Mouse (Mus musculus): ENCODE measurements around the gene Nfkbia. TPM values are rescaled to one million over a fixed set of nuclear protein-coding genes. Genes with fewer than 3 reads are reported as not detected.
A peak's percentile ranks its signal among the peaks of the same experiment; 100 is the strongest.

Nfkbia gene
- polyA plus RNA-seq (2015; fragmentation: Nextera tagmentation; extraction: Ambion mirVana): 47.1 and 49.7 TPM in 2 replicates

DNA sequence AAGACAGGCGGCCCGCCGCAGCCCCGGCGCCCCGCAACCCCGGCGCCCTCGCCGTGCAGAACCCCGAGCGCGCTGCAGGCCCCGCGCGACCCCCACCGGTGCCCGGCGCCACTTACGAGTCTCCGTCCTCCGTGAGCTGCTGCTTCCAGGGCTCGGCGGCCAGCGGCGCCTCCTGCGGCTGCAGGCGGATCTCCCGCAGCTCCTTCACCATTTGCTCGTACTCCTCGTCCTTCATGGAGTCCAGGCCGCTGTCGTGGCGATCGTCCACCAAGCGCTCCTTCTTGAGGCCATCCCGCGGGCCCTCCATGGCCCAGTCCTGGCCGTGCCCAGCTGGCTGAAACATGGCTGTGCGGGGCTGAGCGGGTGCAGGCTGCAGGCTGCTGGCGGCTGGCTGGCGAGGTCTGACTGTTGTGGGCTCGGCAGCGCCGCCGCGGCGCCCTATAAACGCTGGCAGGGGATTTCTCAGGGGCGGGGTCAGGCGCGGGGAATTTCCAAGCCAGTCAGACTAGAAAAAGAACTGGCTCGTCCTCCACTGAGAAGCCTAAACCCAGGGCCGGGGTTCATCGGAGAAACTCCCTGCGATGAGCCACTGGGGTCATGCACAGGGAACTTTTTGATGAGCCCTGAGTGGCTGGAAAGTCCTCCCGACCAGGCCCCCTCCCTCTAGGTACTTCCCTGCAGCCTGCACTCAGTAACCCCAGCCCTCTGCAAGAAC, at the start of gene Nfkbia:
Nfkbia (minus strand) TSS at position 464 of the 715 bp plus-strand sequence.
- H3K4me1 ChIP-seq (replicated peaks; ENCODE audit: control insufficient read depth, insufficient read depth, low read length): no peaks in the 10 kb centered on the region
- TF ChIP-seq CTCF (IDR thresholded peaks at IDR 0.05; ENCODE audit: low read depth): peak; percentile 65
- H3K4me2 ChIP-seq (replicated peaks; ENCODE audit: low read depth): peak within 1 kb of the TSS; percentile 70
- under 1% methylated on average over 56 of the region's 58 CpGs for WGBS
- peak; percentile 82 for ATAC-seq
- peaks cover 34% of the 10 kb centered on the region for H3K36me3 ChIP-seq (ENCODE audit: control insufficient read depth, insufficient read depth)
- peak within 1 kb of the TSS; percentile 70 for H3K4me3 ChIP-seq (ENCODE audit: low read depth, low read length)
- H3K27ac ChIP-seq (ENCODE audit: low read depth, low read length): peak within 1 kb of the TSS; percentile 97
- H3K27me3 ChIP-seq (replicated peaks; ENCODE audit: control insufficient read depth, insufficient read depth, low read length): no peaks in the 10 kb centered on the region
- peak within 1 kb of the TSS; percentile 88 for H3K9ac ChIP-seq (ENCODE audit: low read depth, low read length)
- no peaks in the 10 kb centered on the region for H3K9me3 ChIP-seq (ENCODE audit: control insufficient read depth)

DNA sequence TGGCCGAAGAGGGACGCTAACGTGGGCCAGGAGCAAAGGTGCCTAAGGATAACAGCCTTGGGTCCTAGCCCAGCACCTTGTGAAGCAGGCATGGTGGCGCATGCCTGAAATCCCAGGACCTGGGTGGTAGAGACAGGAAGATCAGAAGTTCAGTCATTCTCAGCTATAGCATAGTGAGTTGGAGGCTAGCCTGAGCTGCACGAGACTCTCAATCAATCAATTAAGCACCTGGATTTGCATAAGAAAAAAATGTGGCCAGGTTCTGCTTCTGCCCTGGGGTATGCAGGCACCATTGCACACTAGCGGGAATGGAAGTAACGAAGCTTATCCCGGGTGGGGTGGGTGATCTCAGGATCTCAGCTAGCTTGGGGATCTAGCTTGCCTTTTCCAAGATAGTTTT, 46.7 kb upstream of the Nfkbia start:
- H3K4me3 ChIP-seq (ENCODE audit: low read depth, low read length): no peak overlapping the region
- 0 out of 2 replicates have a peak, but pooled peaks cover 8% of the 10 kb centered on the region for H3K27me3 ChIP-seq (replicated peaks; ENCODE audit: control insufficient read depth, insufficient read depth, low read length)
- H3K36me3 ChIP-seq (ENCODE audit: control insufficient read depth, insufficient read depth): no peaks in the 10 kb centered on the region
- no peak for ATAC-seq
- no peak overlapping the region for H3K27ac ChIP-seq (ENCODE audit: low read depth, low read length)
- no peak overlapping the region for H3K4me2 ChIP-seq (replicated peaks; ENCODE audit: low read depth)
- TF ChIP-seq CTCF (IDR thresholded peaks at IDR 0.05; ENCODE audit: low read depth): no peak
- 71% methylated on average over 8 of the region's 8 CpGs for WGBS
- H3K4me1 ChIP-seq (replicated peaks; ENCODE audit: control insufficient read depth, insufficient read depth, low read length): no peaks in the 10 kb centered on the region
- H3K9ac ChIP-seq (ENCODE audit: low read depth, low read length): no peak overlapping the region
- H3K9me3 ChIP-seq (ENCODE audit: control insufficient read depth): no peaks in the 10 kb centered on the region

DNA sequence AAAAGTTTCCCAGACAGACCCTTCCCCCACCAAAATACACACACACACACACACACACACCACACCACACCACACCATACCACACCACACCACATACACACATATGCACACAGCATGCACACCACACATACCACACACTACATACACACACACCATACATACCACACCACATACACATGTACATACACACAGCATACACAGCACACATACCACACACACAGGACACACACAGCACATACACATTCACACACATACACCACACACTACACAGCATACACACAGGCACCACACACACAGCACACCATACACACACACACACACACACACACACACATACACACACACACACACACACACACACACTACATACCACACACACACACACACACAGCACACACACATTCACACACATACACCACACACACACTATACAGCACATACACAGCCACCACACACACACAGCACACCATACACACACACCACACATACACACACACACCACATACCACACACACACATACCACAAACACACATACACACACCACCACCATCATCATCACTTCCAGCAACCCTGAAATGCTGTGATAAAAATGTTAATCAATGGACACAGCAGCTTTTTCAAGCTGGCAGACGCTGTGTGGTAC, 46.0 kb upstream of the Nfkbia start:
- no peak overlapping the region for H3K4me2 ChIP-seq (replicated peaks; ENCODE audit: low read depth)
- H3K36me3 ChIP-seq (ENCODE audit: control insufficient read depth, insufficient read depth): no peaks in the 10 kb centered on the region
- WGBS: 80% methylated on average over 1 of the region's 1 CpGs
- no peak for TF ChIP-seq CTCF (IDR thresholded peaks at IDR 0.05; ENCODE audit: low read depth)
- no peaks in the 10 kb centered on the region for H3K4me1 ChIP-seq (replicated peaks; ENCODE audit: control insufficient read depth, insufficient read depth, low read length)
- no peaks in the 10 kb centered on the region for H3K9me3 ChIP-seq (ENCODE audit: control insufficient read depth)
- H3K27ac ChIP-seq (ENCODE audit: low read depth, low read length): no peak overlapping the region
- H3K27me3 ChIP-seq (replicated peaks; ENCODE audit: control insufficient read depth, insufficient read depth, low read length): 0 out of 2 replicates have a peak, but pooled peaks cover 8% of the 10 kb centered on the region
- H3K4me3 ChIP-seq (ENCODE audit: low read depth, low read length): no peak overlapping the region
- ATAC-seq: no peak
- no peak overlapping the region for H3K9ac ChIP-seq (ENCODE audit: low read depth, low read length)

DNA sequence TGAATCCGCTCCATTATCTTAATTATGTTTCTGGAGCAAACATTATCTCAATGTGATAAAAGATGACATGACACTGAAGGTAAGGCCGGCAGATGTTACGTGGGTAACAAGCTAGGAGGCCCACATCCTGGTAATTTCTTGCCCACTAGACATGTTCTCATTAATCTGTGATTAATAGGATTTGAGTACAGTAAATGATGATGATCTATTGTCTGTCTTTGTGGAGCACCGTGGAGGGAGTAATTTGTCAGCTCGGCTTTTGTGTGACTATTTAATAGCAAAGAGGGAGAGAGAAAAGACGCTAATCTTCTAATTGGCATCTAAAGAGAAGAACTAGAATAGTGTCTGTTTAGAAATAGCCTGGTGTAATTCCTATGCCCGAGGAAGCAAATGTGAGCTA, 45.3 kb upstream of the Nfkbia start:
- no peaks in the 10 kb centered on the region for H3K9me3 ChIP-seq (ENCODE audit: control insufficient read depth)
- H3K27ac ChIP-seq (ENCODE audit: low read depth, low read length): no peak overlapping the region
- no peak for ATAC-seq
- 0 out of 2 replicates have a peak, but pooled peaks cover 8% of the 10 kb centered on the region for H3K27me3 ChIP-seq (replicated peaks; ENCODE audit: control insufficient read depth, insufficient read depth, low read length)
- no peak overlapping the region for H3K4me2 ChIP-seq (replicated peaks; ENCODE audit: low read depth)
- no peak overlapping the region for H3K4me3 ChIP-seq (ENCODE audit: low read depth, low read length)
- no peak overlapping the region for H3K9ac ChIP-seq (ENCODE audit: low read depth, low read length)
- H3K36me3 ChIP-seq (ENCODE audit: control insufficient read depth, insufficient read depth): no peaks in the 10 kb centered on the region
- TF ChIP-seq CTCF (IDR thresholded peaks at IDR 0.05; ENCODE audit: low read depth): no peak
- WGBS: 64% methylated on average over 7 of the region's 7 CpGs
- H3K4me1 ChIP-seq (replicated peaks; ENCODE audit: control insufficient read depth, insufficient read depth, low read length): no peaks in the 10 kb centered on the region

DNA sequence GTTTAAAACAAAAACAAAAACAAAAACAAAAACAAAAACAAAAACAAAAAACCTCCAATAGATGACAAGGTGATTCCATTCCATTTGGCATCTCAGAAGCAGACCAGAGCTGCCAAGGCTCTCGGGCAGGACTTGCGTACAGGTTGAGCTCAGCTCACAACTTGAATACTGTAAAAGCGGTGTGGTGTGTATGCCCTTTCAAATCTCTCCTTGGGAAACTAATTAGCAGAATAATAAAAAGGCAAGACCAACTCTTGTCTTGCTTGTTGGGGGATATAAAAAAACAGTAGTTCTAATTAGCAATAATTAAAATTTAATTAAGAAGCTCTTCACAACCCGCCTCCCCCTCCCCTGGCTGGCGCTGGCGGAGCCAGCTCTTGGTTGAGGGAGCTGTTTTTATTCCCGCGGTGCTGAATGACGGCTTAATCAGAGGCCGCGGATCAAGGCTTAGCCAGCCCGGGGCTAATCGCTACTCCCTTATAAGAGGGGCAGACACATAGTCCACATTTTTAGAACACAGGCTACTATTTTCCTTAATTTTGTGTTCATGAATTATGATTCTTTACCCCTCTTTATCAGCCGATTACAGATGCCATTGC, 44.2 kb upstream of the Nfkbia start:
- H3K4me2 ChIP-seq (replicated peaks; ENCODE audit: low read depth): no peak overlapping the region
- no peaks in the 10 kb centered on the region for H3K4me1 ChIP-seq (replicated peaks; ENCODE audit: control insufficient read depth, insufficient read depth, low read length)
- TF ChIP-seq CTCF (IDR thresholded peaks at IDR 0.05; ENCODE audit: low read depth): no peak
- 9% methylated on average over 14 of the region's 14 CpGs for WGBS
- H3K4me3 ChIP-seq (ENCODE audit: low read depth, low read length): no peak overlapping the region
- no peak overlapping the region for H3K27ac ChIP-seq (ENCODE audit: low read depth, low read length)
- H3K36me3 ChIP-seq (ENCODE audit: control insufficient read depth, insufficient read depth): no peaks in the 10 kb centered on the region
- no peaks in the 10 kb centered on the region for H3K9me3 ChIP-seq (ENCODE audit: control insufficient read depth)
- H3K27me3 ChIP-seq (replicated peaks; ENCODE audit: control insufficient read depth, insufficient read depth, low read length): 0 out of 2 replicates have a peak, but pooled peaks cover 8% of the 10 kb centered on the region
- no peak overlapping the region for H3K9ac ChIP-seq (ENCODE audit: low read depth, low read length)
- no peak for ATAC-seq

DNA sequence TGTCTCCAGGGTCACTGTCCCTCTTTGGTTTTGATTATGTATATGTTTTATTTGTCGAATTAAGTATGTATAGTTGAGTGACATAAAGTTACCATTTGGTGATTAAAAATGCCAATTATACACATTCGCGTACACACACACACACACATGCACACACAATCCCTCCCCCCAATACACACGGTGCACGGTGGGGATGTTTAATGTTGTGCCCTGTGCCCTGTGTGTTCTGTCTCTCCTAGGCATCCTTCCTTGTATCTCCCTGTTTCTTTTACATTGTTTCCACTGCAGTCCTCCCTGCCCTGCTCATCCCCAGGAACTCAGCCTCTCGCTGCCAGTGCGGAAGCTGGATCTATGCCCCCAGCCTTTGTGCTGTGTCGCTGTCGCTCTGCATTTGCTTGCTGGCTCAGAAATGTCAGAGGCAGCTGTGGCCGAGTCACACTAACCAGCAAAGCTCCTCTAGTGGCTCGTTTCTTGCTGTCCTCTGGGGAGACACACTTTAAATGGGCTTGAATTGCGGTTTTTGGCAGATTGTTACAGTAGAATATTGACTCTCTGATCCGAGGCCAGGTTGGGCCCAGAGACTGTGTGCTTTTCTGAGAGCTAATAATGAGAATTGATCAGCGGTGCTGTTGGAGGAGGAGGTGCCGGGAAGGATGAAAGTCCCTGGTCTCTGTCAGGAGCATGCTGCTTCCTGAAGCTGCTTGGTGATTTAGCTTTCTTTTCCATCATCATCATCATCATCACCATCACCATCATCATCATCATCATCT, 34.7 kb upstream of the Nfkbia start:
- no peak for ATAC-seq
- Histone ChIP-seq H3K27ac (ENCODE audit: low read depth, low read length) (no peak overlapping the region), H3K27me3 (replicated peaks; ENCODE audit: control insufficient read depth, insufficient read depth, low read length) (no peaks in the 10 kb centered on the region), H3K36me3 (ENCODE audit: control insufficient read depth, insufficient read depth) (no peaks in the 10 kb centered on the region), H3K4me1 (replicated peaks; ENCODE audit: control insufficient read depth, insufficient read depth, low read length) (no peaks in the 10 kb centered on the region), H3K9ac (ENCODE audit: low read depth, low read length) (no peak overlapping the region), H3K9me3 (ENCODE audit: control insufficient read depth) (no peaks in the 10 kb centered on the region), H3K4me3 (ENCODE audit: low read depth, low read length) (no peak overlapping the region), H3K4me2 (replicated peaks; ENCODE audit: low read depth) (no peak overlapping the region)
- TF ChIP-seq CTCF (IDR thresholded peaks at IDR 0.05; ENCODE audit: low read depth): no peak
- WGBS: 65% methylated on average over 15 of the region's 15 CpGs

All from intestine, postnatal 0 days (tissue).